Mouse (Mus musculus) E14TG2a.4 (cell line): Measurements from ENCODE around the gene H2-M5.
A peak's percentile ranks its signal among the peaks of the same experiment; 100 is the strongest.
"Not testable (repeated sequence)": the region's sequence is repeated elsewhere in the genome, so short reads cannot be mapped to it uniquely, and the experiment has no call there.

Experiments used
- H3K27me3 ChIP-seq: 2 replicates; pipeline ENCODE4 v1.6.1; 2014; ENCODE audit warnings: low read length, control low read depth; ENCODE audit not compliant: insufficient read depth
- H3K36me3 ChIP-seq: 2 replicates; pipeline ENCODE4 v1.6.1; 2014; ENCODE audit warnings: low read length, control low read depth; ENCODE audit not compliant: insufficient read depth
- H3K4me1 ChIP-seq: replicated peaks from 2 replicates; pipeline ENCODE4 v1.6.1; 2014; ENCODE audit warnings: low read depth, low read length, control low read depth
- H3K4me3 ChIP-seq: replicated peaks from 2 replicates; pipeline ENCODE4 v1.5.1; 2014; ENCODE audit warnings: mild to moderate bottlenecking, low read length
- H3K9me3 ChIP-seq: 2 replicates; pipeline ENCODE4 v1.6.1; 2014; ENCODE audit warnings: low read length, control low read depth
- CTCF ChIP-seq: conservative IDR thresholded peaks from 2 replicates; pipeline ENCODE4 v1.5.1; 2014; ENCODE audit warnings: low read length
- NANOG ChIP-seq: IDR thresholded peaks from 2 replicates; pipeline ENCODE4 v1.6.1; 2014; ENCODE audit warnings: borderline replicate concordance, low read length, mixed read lengths
- POU5F1 ChIP-seq: IDR thresholded peaks from 2 replicates; pipeline ENCODE4 v1.6.1; 2014; ENCODE audit warnings: low read length, borderline replicate concordance

Gene H2-M5

DNA sequence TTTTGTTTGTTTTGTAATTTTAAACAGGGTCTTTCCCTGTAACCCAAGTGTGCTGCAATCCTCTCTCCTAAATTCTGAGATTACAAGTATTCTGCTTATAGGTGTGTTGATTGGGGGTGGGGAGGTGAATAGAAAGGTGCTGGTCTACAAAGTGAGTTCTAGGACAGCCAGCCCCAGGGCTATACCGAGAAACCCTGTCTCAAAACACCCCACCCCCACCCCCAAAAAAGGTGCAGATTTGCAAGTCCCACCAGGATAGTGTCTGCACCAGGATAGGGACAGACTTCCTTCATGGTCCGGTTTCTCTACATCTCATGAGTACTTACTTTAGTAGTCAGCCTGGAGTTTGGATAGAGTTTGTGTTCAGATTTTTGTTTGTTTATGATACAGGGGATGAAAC is 9.1 kb upstream of the H2-M5 start:
- H3K36me3 ChIP-seq = peaks cover 3% of the 10 kb centered on the region
- no peak for TF ChIP-seq CTCF
- TF ChIP-seq NANOG = no peak
- no peak for TF ChIP-seq POU5F1
- H3K4me1 ChIP-seq = peaks cover 81% of the 10 kb centered on the region
- H3K27me3 ChIP-seq = no peaks in the 10 kb centered on the region
- H3K4me3 ChIP-seq = peak overlapping the region; percentile 33
- no peaks in the 10 kb centered on the region for H3K9me3 ChIP-seq

GRCm38 (mm10) chr17:36997033-36997735 is 7.8 kb upstream of the H2-M5 start:
- TF ChIP-seq POU5F1 = no peak
- TF ChIP-seq CTCF = peak; percentile 67
- TF ChIP-seq NANOG = peak; percentile 52; the same call in 1 of the 2 replicates
- Histone ChIP-seq H3K4me3 (peak overlapping the region; percentile 33; the same call in 1 of the 2 replicates), H3K27me3 (no peaks in the 10 kb centered on the region), H3K9me3 (no peaks in the 10 kb centered on the region), H3K4me1 (peaks cover 92% of the 10 kb centered on the region), H3K36me3 (no peaks in the 10 kb centered on the region)

DNA sequence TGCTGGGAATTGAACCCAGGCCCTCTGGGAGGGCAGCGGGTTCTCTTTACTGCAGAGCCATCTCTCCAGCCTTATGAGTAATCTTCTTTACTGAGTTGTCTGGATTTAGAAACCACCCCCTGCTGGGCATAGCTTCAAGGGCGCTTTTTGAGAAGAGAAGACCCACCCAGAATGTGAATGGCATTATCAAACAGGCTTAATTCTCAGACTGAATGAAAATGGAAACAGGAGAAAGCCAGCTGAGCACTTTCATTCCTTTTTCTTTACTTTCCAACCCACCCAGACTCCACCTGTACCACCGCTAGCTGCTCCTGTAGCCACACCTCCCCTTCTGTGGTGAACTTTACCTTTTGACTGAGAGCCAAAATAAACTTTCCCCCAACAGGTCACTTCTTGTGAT is 6.1 kb upstream of the H2-M5 start:
- TF ChIP-seq POU5F1 (no peak), CTCF (no peak), NANOG (peak; percentile 75; the same call in 1 of the 2 replicates)
- H3K4me3 ChIP-seq = peak overlapping the region; percentile 21; the same call in 1 of the 2 replicates

DNA sequence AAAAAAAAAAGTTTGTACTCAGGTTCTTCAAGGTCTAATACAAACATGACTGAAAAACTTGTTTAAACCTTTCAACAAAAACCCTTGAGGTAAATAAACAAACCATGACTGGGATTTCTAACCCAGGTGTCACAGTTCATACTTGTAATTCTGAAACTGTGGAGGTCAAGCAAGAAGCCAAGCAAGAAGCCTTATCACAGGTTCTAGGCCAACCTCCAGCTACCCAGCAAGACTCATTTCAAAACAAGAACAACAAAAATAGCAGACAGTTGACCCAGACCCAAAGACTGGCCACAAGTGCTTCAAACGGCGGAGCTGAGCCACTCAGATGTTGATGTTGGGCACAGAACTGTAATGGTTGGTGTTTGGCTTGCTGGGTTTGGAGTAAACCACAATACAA is 5.2 kb upstream of the H2-M5 start:
- H3K4me1 ChIP-seq = peaks cover 94% of the 10 kb centered on the region
- no peaks in the 10 kb centered on the region for H3K9me3 ChIP-seq
- no peaks in the 10 kb centered on the region for H3K27me3 ChIP-seq
- peak overlapping the region; percentile 21; the same call in 1 of the 2 replicates for H3K4me3 ChIP-seq
- no peaks in the 10 kb centered on the region for H3K36me3 ChIP-seq
- no peak for TF ChIP-seq CTCF
- no peak for TF ChIP-seq NANOG
- no peak for TF ChIP-seq POU5F1

More for the DNA sequence above, 6.1 kb upstream of the H2-M5 start:
- H3K27me3 ChIP-seq = no peaks in the 10 kb centered on the region
- H3K9me3 ChIP-seq = no peaks in the 10 kb centered on the region
- peaks cover 95% of the 10 kb centered on the region for H3K4me1 ChIP-seq
- H3K36me3 ChIP-seq = no peaks in the 10 kb centered on the region

GRCm38 (mm10) chr17:36993770-36994325 is 4.5 kb upstream of the H2-M5 start:
- H3K4me3 ChIP-seq = peak overlapping the region; percentile 59
- TF ChIP-seq NANOG (no peak), CTCF (no peak)
- H3K36me3 ChIP-seq = no peaks in the 10 kb centered on the region
- H3K9me3 ChIP-seq = no peaks in the 10 kb centered on the region
- peaks cover 94% of the 10 kb centered on the region for H3K4me1 ChIP-seq
- no peaks in the 10 kb centered on the region for H3K27me3 ChIP-seq

DNA sequence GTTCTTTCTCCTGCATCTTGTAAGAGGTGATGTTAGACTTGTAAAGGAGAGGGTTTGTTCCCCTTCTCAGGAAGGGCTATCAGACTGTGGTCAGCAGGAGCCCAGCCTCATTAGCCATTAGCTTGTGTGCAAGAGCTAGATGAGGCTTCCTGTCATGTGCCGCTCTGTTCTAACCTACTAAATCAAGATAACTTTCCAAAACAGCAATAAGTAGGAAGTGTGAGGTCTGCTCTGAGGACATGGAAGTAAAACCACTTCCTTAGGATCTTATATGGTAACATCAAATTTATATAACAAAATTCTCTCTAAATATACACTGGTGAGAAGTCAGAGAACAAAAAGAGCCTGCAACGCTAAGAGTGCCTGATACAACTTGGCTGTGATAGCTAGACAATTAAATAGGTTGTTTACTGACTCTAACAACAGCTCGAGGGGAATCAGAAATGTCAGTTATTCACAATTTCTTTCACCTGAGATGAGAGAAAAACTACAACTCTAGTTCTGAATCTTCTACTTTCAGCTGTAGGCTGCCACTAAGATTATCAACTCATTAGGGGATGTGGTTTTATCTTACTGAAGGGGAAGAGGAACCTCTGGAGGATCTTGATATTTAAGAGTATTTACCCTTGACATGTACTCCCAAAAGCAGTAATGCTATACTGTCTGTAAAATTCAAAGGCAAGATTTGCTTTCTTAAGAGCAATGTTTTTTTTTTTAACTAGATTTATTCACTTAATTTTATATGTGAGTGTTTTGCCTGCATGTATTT is 3.2 kb upstream of the H2-M5 start:
- Histone ChIP-seq H3K9me3 (no peaks in the 10 kb centered on the region), H3K4me3 (no peak overlapping the region), H3K4me1 (peaks cover 89% of the 10 kb centered on the region), H3K36me3 (peaks cover 3% of the 10 kb centered on the region), H3K27me3 (no peaks in the 10 kb centered on the region)
- TF ChIP-seq POU5F1 (no peak), NANOG (no peak), CTCF (no peak)

GRCm38 (mm10) chr17:36990630-36991029 is 1.3 kb upstream of the H2-M5 start:
- H3K4me3 ChIP-seq, H3K9me3 ChIP-seq, H3K27me3 ChIP-seq: not testable (repeated sequence)
- Histone ChIP-seq H3K4me1 (peaks cover 88% of the 10 kb centered on the region), H3K36me3 (peaks cover 19% of the 10 kb centered on the region)

DNA sequence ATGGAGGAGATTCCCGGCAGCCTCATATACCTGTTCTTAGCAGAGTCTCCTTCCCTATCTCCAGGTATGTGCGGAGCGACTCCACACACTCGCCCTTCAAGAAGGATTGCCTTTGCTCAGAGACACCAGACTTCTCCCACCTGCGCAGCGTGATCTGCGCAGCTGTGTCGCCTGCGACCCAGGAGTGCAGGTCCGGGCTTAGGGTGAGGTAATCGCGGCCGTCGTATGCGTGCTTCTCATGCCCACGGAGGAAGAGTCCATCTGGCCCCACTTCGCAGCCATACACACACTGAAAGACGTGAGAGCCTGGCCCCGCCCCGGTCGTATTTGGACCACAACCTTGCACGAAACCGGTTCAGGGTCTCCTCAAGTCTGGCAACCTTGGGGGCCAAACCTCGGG is 862 bp downstream of the H2-M5 start:
- TF ChIP-seq CTCF (no peak), NANOG (no peak), POU5F1 (no peak)
- Histone ChIP-seq H3K27me3 (no peaks in the 10 kb centered on the region), H3K4me3 (peak overlapping the region; percentile 84), H3K4me1 (peaks cover 87% of the 10 kb centered on the region), H3K36me3 (peaks cover 37% of the 10 kb centered on the region), H3K9me3 (no peaks in the 10 kb centered on the region)
